Mouse (Mus musculus): ENCODE measurements at regions not wholly inside any gene's neighbourhood (a gene's known extent, or its start where the extent isn't known, plus 50 kb on each side); places are given as distances from the start of the nearest gene placed in this dataset.

GRCm38 (mm10) chrX:80639554-80639953 lies 430.9 kb upstream of the Tmem47 start:
- peak; percentile 75 for DNase-seq (ENCODE audit: low read depth, low spot score)

DNA sequence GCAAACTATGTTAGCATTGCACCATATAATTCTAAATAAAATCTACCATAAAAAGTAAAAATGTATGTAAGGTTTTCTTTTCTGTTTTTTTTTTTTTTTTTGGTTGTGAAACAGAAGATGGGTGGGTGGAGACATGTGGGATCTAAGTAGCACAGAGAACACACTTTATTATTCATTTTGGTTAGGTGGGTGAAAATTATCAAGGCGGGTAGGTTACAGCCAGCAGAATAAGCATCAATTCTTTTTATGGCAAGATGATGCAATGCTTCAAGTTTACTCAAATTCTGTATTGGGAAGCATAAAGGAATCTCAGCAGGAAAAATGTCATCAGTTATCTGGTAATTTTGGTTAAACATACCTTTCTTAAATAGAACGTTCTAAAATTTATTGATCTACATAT lies 405.9 kb upstream of the Tmem47 start:
- DNase-seq (ENCODE audit: low read depth, low spot score) = no peak

Measured in ZHBTc4 (cell line).